Mouse (Mus musculus) lung, embryonic 14.5 days (tissue): ENCODE measurements around the gene Wwox. TPM values are rescaled to one million over a fixed set of nuclear protein-coding genes. Genes with fewer than 3 reads are reported as not detected.

ENCODE experiments used
- ATAC-seq: fragments of 200-750 bp; cut with Nextera tagmentation; 2 replicates; pipeline ENCODE4 v1.8.0; 2017; ENCODE audit warnings: mild to moderate bottlenecking, moderate TSS enrichment, moderate library complexity; ENCODE audit not compliant: insufficient read depth
- DNase-seq: peaks from one replicate; pipeline ENCODE4 v3.0.0-alpha.2; 2015
- H3K27ac ChIP-seq: fragments of 300-500 bp; sonication (generic); 2 replicates; pipeline ENCODE4 v1.5.1; 2014; ENCODE audit warnings: low read depth, mild to moderate bottlenecking, moderate library complexity
- H3K27me3 ChIP-seq: fragments of 300-500 bp; sonication (generic); 2 replicates; pipeline ENCODE4 v1.6.1; 2014; ENCODE audit warnings: low read length, control low read depth; ENCODE audit not compliant: insufficient read depth
- H3K36me3 ChIP-seq: fragments of 300-500 bp; sonication (generic); 2 replicates; pipeline ENCODE4 v1.6.1; 2014; ENCODE audit warnings: control low read depth; ENCODE audit not compliant: insufficient read depth
- H3K4me1 ChIP-seq: fragments of 300-500 bp; sonication (generic); 2 replicates; pipeline ENCODE4 v1.6.1; 2014; ENCODE audit warnings: antibody characterized with exemption, control low read depth; ENCODE audit not compliant: insufficient read depth
- H3K4me2 ChIP-seq: fragments of 300-500 bp; sonication (generic); 2 replicates; pipeline ENCODE4 v1.6.1; 2014; ENCODE audit warnings: mild to moderate bottlenecking
- H3K4me3 ChIP-seq: fragments of 300-500 bp; sonication (generic); 2 replicates; pipeline ENCODE4 v1.5.1; 2014; ENCODE audit warnings: low read depth, low read length
- H3K9ac ChIP-seq: fragments of 300-500 bp; sonication (generic); 2 replicates; pipeline ENCODE4 v1.6.1; 2014
- H3K9me3 ChIP-seq: fragments of 300-500 bp; sonication (generic); 2 replicates; pipeline ENCODE4 v1.6.1; 2016; ENCODE audit warnings: low read depth, low read length, control low read depth
- CTCF ChIP-seq: IDR thresholded peaks from 2 replicates; pipeline ENCODE4 v1.5.1; 2016; ENCODE audit warnings: antibody characterized with exemption, low read depth
- WGBS: fragments of 180-500 bp; shearing (Covaris S2); extraction: QIAGEN DNeasy Blood & Tissue Kit; methylation state at CpG from one replicate; pipeline ENCODE4 v1.1.7; 2014; 5-methylcytosine and 5-hydroxymethylcytosine counted together
- polyA plus RNA-seq: library from polyadenylated mRNA; unstranded; fragments of >200 nt; fragmentation: Nextera tagmentation; extraction: Ambion mirVana; gene quantifications from 2 replicates; pipeline ENCODE4 v1.2.1, GENCODE M21; 2014

The Wwox gene
- polyA plus RNA-seq, 1 experiment from 2014 or later: 16.1 TPM

DNA sequence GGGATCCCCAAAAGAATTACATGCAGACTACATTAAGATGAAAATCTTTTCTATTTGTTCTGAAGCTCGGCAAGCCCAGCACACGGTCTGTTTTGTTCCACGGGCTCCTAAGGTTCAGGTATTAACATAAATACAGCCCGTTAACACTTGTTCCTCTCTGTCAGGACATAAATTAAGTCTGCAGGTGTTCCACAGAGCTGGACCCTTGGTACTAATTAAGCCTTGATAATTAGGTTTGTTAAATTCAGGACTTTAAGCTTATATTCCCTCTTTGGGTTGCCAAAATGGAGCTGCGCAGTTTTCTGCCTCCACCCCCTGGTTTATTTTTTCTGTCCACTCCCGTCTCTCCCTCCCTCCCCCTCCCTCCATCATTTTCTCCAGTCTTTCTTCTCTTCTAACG lies 638.8 kb downstream of the Wwox start:
- WGBS: 71% methylated on average over 7 of the region's 7 CpGs
- Histone ChIP-seq H3K27me3 (no peaks in the 10 kb centered on the region), H3K36me3 (no peaks in the 10 kb centered on the region), H3K4me2 (no peak overlapping the region), H3K27ac (no peak overlapping the region), H3K9me3 (no peaks in the 10 kb centered on the region), H3K4me1 (no peaks in the 10 kb centered on the region), H3K4me3 (no peak overlapping the region), H3K9ac (no peak overlapping the region)
- no peak for ATAC-seq
- DNase-seq: no peak
- no peak for TF ChIP-seq CTCF

DNA sequence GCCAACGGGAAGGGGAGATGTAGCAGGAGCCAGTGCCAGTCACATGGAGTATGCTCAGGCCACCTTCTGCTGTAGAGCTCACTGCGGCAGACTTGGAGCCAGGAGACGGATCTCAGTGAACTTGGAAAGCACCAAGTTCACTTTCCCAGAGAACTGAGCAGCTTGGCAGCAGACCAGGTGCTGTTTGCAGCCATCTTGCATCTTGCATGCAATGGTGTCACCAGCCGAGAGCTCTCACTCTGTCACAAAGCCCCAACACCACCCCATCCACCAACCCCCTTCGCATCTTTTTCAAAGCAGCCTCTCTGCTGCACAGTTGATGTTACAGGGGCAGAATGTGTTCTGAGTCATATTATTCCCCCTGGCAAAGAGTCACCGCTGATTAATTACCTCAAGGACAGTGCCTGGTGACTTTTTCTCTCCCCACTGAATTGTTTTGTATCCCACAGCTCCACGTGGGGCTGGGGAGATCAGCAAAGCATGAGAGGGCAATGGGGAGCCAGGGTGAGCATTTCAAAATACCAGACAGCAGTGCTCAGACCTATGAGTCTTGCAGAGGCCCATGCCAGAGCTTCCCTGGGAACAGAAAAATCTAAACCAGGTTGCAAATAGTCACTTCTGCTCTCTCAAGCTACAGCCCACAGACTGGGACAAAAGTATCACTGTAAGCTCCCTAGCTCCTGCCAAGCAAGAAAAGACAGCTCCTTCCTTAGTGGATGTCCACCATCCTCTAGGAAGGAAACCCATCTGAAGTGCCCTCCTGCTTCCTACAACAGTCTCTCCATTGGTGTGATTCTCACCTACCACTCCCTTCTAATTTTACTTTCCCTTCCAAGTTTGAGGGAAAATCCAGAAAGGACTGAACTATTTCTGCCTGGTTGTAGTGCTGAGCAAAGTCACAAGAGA lies 642.1 kb downstream of the Wwox start:
- no peak overlapping the region for H3K4me2 ChIP-seq
- no peaks in the 10 kb centered on the region for H3K36me3 ChIP-seq
- H3K27me3 ChIP-seq: no peaks in the 10 kb centered on the region
- no peak overlapping the region for H3K4me3 ChIP-seq
- DNase-seq (peak; percentile 30), ATAC-seq (no peak)
- H3K4me1 ChIP-seq: no peaks in the 10 kb centered on the region
- 58% methylated on average over 7 of the region's 7 CpGs for WGBS
- no peaks in the 10 kb centered on the region for H3K9me3 ChIP-seq
- H3K9ac ChIP-seq: no peak overlapping the region
- H3K27ac ChIP-seq: no peak overlapping the region
- TF ChIP-seq CTCF: no peak

DNA sequence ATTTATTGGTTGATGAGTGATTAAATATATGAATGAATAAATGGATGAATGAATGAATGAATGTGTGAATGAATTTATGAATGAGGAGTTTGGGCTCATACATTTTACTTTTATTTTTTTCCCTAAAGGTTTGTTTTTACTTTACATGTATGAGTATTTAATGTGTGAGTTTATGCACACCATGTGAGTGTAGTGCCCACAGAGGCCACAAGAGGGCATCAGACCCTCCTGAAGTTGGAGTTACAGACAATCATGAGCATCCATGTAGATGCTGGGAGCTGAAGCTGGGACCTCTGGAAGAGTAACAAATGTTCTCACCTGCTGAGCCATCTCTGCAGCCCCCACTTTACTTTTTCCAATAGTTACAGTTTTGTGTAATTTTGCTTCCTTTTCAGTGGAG lies 648.7 kb downstream of the Wwox start:
- Histone ChIP-seq H3K4me2 (no peak overlapping the region), H3K27me3 (no peaks in the 10 kb centered on the region), H3K9me3 (no peaks in the 10 kb centered on the region; the same call in 1 of the 2 replicates), H3K9ac (no peak overlapping the region), H3K36me3 (no peaks in the 10 kb centered on the region), H3K4me1 (no peaks in the 10 kb centered on the region), H3K4me3 (no peak overlapping the region), H3K27ac (no peak overlapping the region)
- DNase-seq (no peak), ATAC-seq (no peak)
- TF ChIP-seq CTCF: peak; percentile 41; the same call in 1 of the 2 replicates

DNA sequence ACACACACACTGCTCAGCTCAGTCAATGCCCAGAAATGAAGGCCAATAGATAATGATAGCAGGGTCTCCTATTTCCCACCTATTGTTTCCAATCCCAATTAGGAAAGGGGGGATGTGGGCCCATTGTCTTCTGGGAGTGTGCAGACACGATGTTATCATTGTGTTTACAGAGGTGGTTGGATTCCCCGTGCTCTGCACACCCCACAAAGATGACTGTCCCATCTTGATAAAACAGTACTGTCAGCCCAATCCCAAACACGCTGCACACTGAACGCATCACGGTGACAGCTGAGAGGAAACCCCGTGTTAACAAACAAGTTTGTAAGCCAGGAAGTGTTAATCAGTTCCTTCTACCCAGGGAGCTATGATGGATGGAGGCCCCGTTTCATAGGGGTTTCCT lies 650.3 kb downstream of the Wwox start:
- no peak for TF ChIP-seq CTCF
- ATAC-seq: peak; percentile 78; the same call in 1 of the 2 replicates
- H3K27ac ChIP-seq: no peak overlapping the region

DNA sequence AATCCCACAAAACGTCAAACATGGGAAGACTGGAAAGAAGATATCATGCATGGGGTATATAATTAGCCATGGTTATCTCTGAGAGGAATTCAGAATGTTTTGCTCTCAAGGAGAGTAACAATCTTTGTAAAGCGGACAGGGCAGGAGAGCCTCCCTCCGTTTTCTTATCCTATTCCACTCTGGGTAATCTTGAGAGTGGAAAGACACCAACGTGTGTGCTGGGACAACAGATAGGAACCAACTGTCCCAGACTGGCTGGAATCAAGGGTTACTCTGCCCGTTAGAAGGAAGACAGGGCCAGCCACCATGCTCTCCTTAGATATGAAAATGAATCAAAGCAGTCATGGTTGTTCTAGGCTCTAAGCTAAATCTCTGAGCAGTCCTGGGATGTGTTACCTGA lies 650.7 kb downstream of the Wwox start:
- Histone ChIP-seq H3K9me3 (no peaks in the 10 kb centered on the region; the same call in 1 of the 2 replicates), H3K4me2 (no peak overlapping the region), H3K27me3 (no peaks in the 10 kb centered on the region), H3K36me3 (no peaks in the 10 kb centered on the region), H3K4me1 (no peaks in the 10 kb centered on the region), H3K4me3 (no peak overlapping the region), H3K27ac (no peak overlapping the region), H3K9ac (no peak overlapping the region)
- 40% methylated on average over 5 of the region's 5 CpGs for WGBS
- DNase-seq: no peak
- no peak for TF ChIP-seq CTCF
- ATAC-seq: peak; percentile 28; the same call in 1 of the 2 replicates

More for the DNA sequence above, 650.3 kb downstream of the Wwox start:
- peak; percentile 69 for DNase-seq
- no peak overlapping the region for H3K9ac ChIP-seq
- H3K9me3 ChIP-seq: no peaks in the 10 kb centered on the region; the same call in 1 of the 2 replicates
- H3K27me3 ChIP-seq: no peaks in the 10 kb centered on the region
- no peaks in the 10 kb centered on the region for H3K36me3 ChIP-seq
- no peak overlapping the region for H3K4me2 ChIP-seq
- H3K4me3 ChIP-seq: no peak overlapping the region
- H3K4me1 ChIP-seq: no peaks in the 10 kb centered on the region
- 22% methylated on average over 7 of the region's 7 CpGs for WGBS

DNA sequence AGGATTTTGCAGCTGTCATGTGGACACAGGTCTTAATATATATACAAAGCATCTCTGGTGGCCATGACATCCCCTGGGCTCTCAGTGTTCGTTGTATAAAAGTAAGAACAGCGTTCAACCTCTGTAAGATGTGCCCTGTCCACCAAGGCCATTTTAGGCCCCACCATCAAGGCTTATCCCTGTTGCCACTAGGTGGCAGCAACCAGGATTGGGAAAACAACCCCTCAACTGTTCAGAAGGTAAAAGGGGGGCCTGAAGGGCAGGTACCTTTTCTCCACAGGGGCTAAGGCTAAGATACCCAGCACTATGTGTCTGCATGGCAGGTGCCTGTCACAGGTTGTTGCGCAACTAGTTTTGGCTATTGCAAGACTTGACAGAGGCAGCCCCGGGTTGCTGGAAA lies 656.1 kb downstream of the Wwox start:
- Histone ChIP-seq H3K27ac (no peak overlapping the region), H3K36me3 (no peaks in the 10 kb centered on the region), H3K27me3 (no peaks in the 10 kb centered on the region), H3K4me3 (no peak overlapping the region), H3K4me1 (peaks cover 6% of the 10 kb centered on the region; the same call in 1 of the 2 replicates), H3K9me3 (no peaks in the 10 kb centered on the region), H3K9ac (no peak overlapping the region), H3K4me2 (no peak overlapping the region)
- TF ChIP-seq CTCF: peak; percentile 67
- peak; percentile 53 for DNase-seq
- ATAC-seq: no peak
- 83% methylated on average over 4 of the region's 4 CpGs for WGBS

DNA sequence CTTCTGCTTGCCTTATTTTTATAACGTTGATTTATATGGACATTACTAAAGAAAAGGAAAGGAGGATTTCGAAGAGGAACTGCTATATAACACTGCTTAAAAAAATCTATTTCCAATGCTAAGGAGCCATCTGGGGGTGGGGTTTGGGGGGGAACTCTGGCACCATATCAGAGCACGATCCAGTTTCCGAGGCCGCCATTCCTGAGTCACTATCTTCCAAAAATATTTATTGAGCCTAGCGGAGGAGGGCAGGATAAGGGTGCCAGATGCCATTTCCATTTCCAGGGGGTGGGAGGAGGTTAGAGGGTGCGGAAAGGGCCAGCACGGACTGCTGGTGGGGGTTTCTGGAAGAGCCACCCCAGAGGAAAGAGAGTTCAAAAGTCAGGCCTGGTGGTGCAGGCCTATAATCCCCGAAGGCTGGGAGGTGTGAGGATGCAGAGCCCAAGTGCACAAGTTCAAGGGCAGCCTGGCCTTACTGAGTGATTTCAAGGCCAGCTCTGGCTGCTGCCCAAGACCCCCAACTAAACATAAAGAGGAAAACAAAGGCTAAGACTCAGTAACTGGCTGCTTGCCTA lies 658.6 kb downstream of the Wwox start:
- no peaks in the 10 kb centered on the region for H3K9me3 ChIP-seq
- H3K4me2 ChIP-seq: no peak overlapping the region
- WGBS: 28% methylated on average over 9 of the region's 9 CpGs
- peaks cover 6% of the 10 kb centered on the region; the same call in 1 of the 2 replicates for H3K4me1 ChIP-seq
- H3K9ac ChIP-seq: no peak overlapping the region
- H3K27ac ChIP-seq: peak overlapping the region; percentile 69; the same call in 1 of the 2 replicates
- no peak overlapping the region for H3K4me3 ChIP-seq
- H3K36me3 ChIP-seq: no peaks in the 10 kb centered on the region
- DNase-seq (peak; percentile 66), ATAC-seq (peak; percentile 70; the same call in 1 of the 2 replicates)
- no peaks in the 10 kb centered on the region for H3K27me3 ChIP-seq
- no peak for TF ChIP-seq CTCF
